Mouse (Mus musculus) liver, embryonic 18 days (tissue): ENCODE results near the gene Xlr5c. TPM values are rescaled to one million over a fixed set of nuclear protein-coding genes. Genes with fewer than 3 reads are reported as not detected.

Experiments used
- polyA plus RNA-seq: library from polyadenylated mRNA; depleted of rRNA; stranded (reverse); fragments of >200 nt; gene quantifications from 2 replicates; pipeline ENCODE4 v1.2.3, GENCODE M21; 2012; rRNA removed

Xlr5c gene
- polyA plus RNA-seq = not detected in 2 replicates

DNA sequence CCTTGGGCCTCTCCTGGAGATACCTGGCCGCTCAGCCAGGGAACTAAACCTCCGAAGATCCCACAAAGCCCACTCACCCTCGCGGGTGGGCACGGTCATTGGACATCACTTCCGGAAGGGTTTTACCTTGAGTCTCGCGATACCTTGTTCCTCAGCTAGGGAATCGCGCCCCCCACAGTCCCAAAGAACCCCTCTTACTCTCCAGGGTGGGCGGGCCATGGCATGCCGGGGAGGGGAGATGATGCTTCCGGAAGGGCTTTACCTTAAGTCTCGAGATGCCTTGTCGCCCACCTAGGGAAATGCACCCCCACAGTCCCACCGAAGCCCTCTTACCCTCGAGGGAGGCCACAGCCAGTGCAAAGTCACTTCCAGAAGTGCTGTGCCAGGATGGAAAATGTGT lies at the start of gene Xlr5c, which contains the start of gene Xlr5a:
Xlr5c (minus strand) TSS at position 101 of the 400 bp plus-strand sequence.
Xlr5a (minus strand) TSS at position 101 of the 400 bp plus-strand sequence.

DNA sequence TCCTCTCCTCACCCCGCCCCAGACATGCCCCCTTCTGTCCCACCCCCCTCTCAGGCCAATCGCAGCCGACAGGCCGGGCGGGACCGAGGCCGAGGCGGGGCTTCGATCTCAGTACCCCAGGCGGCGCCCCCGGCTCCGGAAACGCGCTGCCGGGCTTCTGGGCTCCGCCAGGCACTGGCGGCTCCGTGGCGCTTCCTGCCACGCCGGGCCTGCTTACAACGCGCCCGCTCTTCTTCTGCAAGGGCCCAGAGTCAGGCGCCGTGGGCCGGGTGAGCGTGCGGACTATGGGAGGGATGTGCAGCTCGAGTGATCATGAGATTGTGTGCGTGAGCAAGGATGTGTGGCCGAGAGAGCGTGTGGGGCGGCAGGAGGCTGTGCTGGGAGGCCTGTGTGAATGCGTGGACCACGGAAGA lies 49.7 kb upstream of the Xlr5c start, which contains the start of gene Zfp275:
Zfp275 (plus strand) TSS at position 139 of the 413 bp plus-strand sequence.

DNA sequence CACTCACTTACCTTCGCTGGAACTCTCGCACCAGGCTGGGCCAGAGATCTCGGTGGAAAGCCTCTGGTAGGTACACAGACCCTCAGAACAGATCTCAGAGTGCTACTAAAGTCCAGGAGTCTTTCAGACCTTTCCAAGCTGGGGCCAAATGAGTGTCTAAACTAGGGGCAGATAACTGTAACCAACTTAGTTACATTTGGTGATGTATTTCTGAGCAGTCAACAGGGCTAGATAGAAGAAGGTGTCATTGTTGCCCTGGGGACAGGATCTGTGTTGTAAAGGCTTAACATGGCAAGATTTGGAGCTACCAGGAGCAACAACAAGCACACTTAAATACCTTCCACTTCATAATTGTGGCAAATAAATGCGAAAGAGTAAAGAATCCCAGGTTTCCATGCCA lies 44.0 kb upstream of the Xlr5c start, which contains the start of gene Gm45015:
Gm45015 (minus strand) TSS at position 101 of the 400 bp plus-strand sequence.

DNA sequence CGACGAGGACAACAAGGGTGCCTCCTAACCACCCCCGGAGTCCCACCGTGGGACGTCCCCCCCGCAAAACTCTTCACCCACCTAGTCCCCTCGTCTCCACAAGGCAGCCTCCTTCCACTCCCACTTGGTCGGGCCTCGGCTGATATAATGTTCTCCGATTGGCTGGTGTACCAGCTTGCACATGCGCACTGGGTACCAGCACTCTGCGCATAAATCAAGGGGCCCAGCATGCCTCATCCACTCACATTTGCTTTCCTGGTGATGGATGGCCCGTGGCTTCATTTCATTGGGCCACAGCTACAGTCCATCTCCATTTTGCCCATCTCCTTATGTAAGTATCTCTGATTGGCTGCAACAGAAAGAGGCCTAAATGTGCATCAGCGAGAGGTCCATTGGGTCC lies 27.5 kb downstream of the Xlr5c start, which contains the start of gene Xlr3c:
Xlr3c (minus strand) TSS at position 121 of the 400 bp plus-strand sequence.

DNA sequence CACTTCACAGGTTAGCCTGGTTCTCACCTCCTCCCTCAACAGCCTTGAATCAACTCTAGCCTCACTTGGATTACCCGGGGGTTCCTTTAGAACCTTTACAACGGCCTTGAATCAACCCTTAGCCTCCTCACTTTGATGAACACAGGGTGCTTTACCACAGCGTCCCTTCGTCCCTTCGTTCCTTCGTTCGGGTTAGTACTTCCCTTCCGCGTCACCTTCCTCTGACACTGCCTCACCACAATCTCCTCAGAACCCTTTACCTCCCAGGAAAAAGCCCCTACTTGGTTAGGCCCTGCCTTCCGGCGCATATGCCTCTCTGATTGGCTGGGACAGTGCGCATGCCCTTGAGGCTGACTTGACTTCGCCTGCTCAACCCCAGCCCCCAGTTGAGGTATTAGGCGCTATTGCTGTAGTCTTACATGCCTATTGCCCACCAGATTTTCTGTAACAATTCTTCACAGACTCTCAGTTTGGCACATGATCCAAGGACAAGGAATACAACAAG lies 49.9 kb downstream of the Xlr5c start, which contains the start of gene Xlr4c:
Xlr4c (minus strand) TSS at position 310 of the 505 bp plus-strand sequence.

Other genes with a start within 250 kb of the Xlr5c start
- gene Pnma3, start 228.2 kb downstream of the Xlr5c start, polyA plus RNA-seq = not detected in 2 replicates
- gene Xlr4a, start 210.5 kb downstream of the Xlr5c start, polyA plus RNA-seq = 1.2 and 5.0 TPM in 2 replicates
- gene Xlr3a, start 195.9 kb downstream of the Xlr5c start, polyA plus RNA-seq = 7.3 and 9.4 TPM in 2 replicates
- gene Gm14685, start 175.9 kb downstream of the Xlr5c start, polyA plus RNA-seq = 0.30 and 0.37 TPM in 2 replicates
- 0.12 TPM in 1 of 2 replicates, not detected in the other for gene Xlr5b, start 144.2 kb downstream of the Xlr5c start, polyA plus RNA-seq
- 0.19 and 0.50 TPM in 2 replicates for gene DXBay18, start 143.5 kb downstream of the Xlr5c start, polyA plus RNA-seq
- gene Spin2d, start 116.0 kb downstream of the Xlr5c start, polyA plus RNA-seq = not detected in 2 replicates
- gene Xlr3b, start 100.8 kb downstream of the Xlr5c start, polyA plus RNA-seq = 6.0 and 6.9 TPM in 2 replicates
- gene Xlr4b, start 78.6 kb downstream of the Xlr5c start, polyA plus RNA-seq = 0.87 and 3.3 TPM in 2 replicates
- 2.0 and 2.2 TPM in 2 replicates for gene F8a, start 64.7 kb downstream of the Xlr5c start, polyA plus RNA-seq
- gene Xlr4c, start 49.8 kb downstream of the Xlr5c start, polyA plus RNA-seq = 0.19 and 0.41 TPM in 2 replicates
- gene Xlr3c, start 27.6 kb downstream of the Xlr5c start, polyA plus RNA-seq = not detected in 2 replicates
- gene Xlr5a, start within 50 bp of the Xlr5c start, polyA plus RNA-seq = 0.13 and 0.38 TPM in 2 replicates
- not detected in 2 replicates for gene Gm45015, start 43.9 kb upstream of the Xlr5c start, polyA plus RNA-seq
- gene Zfp275, start 49.6 kb upstream of the Xlr5c start, polyA plus RNA-seq = 5.3 and 6.1 TPM in 2 replicates
- gene Gm18336, start 105.8 kb upstream of the Xlr5c start, polyA plus RNA-seq = not detected in 2 replicates
- 0.01 TPM in 2 replicates for gene Zfp92, start 118.1 kb upstream of the Xlr5c start, polyA plus RNA-seq
- gene Trex2, start 142.4 kb upstream of the Xlr5c start, polyA plus RNA-seq = not detected in 2 replicates
- 19.4 and 21.1 TPM in 2 replicates for gene Haus7, start 166.1 kb upstream of the Xlr5c start, polyA plus RNA-seq
- gene Bgn, start 190.6 kb upstream of the Xlr5c start, polyA plus RNA-seq = 31.1 and 33.2 TPM in 2 replicates
- not detected in 2 replicates for gene Atp2b3, start 210.1 kb upstream of the Xlr5c start, polyA plus RNA-seq